Mouse (Mus musculus) frontal cortex, postnatal 10 days (tissue): ENCODE data around the gene Tcf7l1.

Source experiments
- DNase-seq, 2 experiments: peaks; one replicate each; pipeline ENCODE4 v3.0.0; 2022; ENCODE audit warnings: low spot score in 2 of 2, mixed read lengths in 1 of 2

Tcf7l1 gene

GRCm38 (mm10) chr6:72626391-72626790, 162.7 kb downstream of the Tcf7l1 start:
- DNase-seq, result no peak

- DNase-seq, result no peak
Observed at GRCm38 (mm10) chr6:72623661-72624402, 165.2 kb downstream of the Tcf7l1 start.

GRCm38 (mm10) chr6:72622917-72623316, 166.1 kb downstream of the Tcf7l1 start:
- DNase-seq, result no peak

- DNase-seq, result no peak
Observed at GRCm38 (mm10) chr6:72620920-72621319, 168.1 kb downstream of the Tcf7l1 start.

- no peak for DNase-seq
Observed at GRCm38 (mm10) chr6:72619734-72620532, 169.1 kb downstream of the Tcf7l1 start.

- peak; percentile 88 to 93 for DNase-seq
Observed at GRCm38 (mm10) chr6:72616643-72617288, 172.3 kb downstream of the Tcf7l1 start, which contains the start of gene Tgoln1. Tgoln1 (minus strand) TSS chr6:72617000.

GRCm38 (mm10) chr6:72615561-72616375, 173.3 kb downstream of the Tcf7l1 start:
- no peak for DNase-seq

- DNase-seq, result no peak
Observed at GRCm38 (mm10) chr6:72615151-72615550, 173.9 kb downstream of the Tcf7l1 start.

GRCm38 (mm10) chr6:72610261-72610660, 178.8 kb downstream of the Tcf7l1 start:
- no peak for DNase-seq

GRCm38 (mm10) chr6:72608662-72609184, 180.3 kb downstream of the Tcf7l1 start:
- DNase-seq, result no peak

- DNase-seq, result no peak
Observed at GRCm38 (mm10) chr6:72607676-72608075, 181.4 kb downstream of the Tcf7l1 start.

- no peak for DNase-seq
Observed at GRCm38 (mm10) chr6:72607060-72607459, 182.0 kb downstream of the Tcf7l1 start.

- no peak for DNase-seq
Observed at GRCm38 (mm10) chr6:72604066-72604465, 185.0 kb downstream of the Tcf7l1 start.

GRCm38 (mm10) chr6:72601732-72602131, 187.3 kb downstream of the Tcf7l1 start:
- peak; percentile 56 to 74 for DNase-seq

- no peak for DNase-seq
Observed at GRCm38 (mm10) chr6:72600771-72601170, 188.3 kb downstream of the Tcf7l1 start.

GRCm38 (mm10) chr6:72600216-72600615, 188.8 kb downstream of the Tcf7l1 start:
- no peak for DNase-seq

GRCm38 (mm10) chr6:72598791-72599557, 190.1 kb downstream of the Tcf7l1 start:
- DNase-seq, result peak; percentile 35 to 37

- peak; percentile 86 to 88 for DNase-seq
Observed at GRCm38 (mm10) chr6:72597956-72598753, 190.9 kb downstream of the Tcf7l1 start, which contains the start of the genes Elmod3 and Retsat. Elmod3 (minus strand) TSS chr6:72598413. Retsat (plus strand) TSS chr6:72598475.

- DNase-seq, result no peak
Observed at GRCm38 (mm10) chr6:72597083-72597874, 191.8 kb downstream of the Tcf7l1 start.
